Comparison of ENCODE assay signal across 8 mouse cellular contexts in the genomic region with DNA sequence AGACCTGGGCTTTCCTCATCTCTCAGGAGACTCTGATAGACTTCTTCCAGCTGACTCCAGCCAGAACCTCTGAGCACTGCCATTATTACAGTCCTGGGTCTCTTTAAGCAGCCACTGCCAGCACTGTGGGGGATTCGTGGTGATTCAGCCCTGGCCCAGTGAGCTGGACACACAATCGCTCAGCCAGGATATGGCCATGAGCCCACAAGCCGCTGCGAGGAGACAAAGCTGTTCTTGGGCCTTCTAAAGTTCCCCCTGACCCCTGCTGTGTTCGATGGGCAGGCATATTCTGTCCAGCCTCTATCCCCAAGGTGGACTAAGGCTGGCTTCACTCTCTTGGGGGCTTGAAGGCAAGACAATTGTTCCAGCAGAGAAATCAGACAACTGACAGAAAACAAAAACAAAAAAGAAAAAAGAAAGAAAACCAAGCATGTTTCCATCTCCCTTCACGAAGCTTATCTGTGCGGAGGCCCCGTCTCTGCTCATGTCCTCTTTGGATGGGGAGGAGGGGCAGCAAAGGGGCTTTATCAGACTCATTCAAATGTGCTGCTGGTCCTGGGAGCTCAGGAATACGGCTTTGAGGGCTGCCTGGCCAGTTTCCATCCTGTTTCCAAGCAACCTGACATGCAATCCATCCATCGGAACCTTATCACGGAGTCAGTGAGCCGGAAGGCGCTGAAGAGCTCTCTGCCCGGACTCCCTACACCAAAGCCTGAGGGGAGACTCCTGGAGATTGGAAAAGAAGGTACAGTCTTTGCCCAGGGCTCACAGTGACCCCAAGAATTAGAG.
DNase-seq lines count a peak whose midpoint lies in the region; ATAC-seq and TF ChIP-seq lines count a peak whose summit lies in the region.

No protein-coding gene starts in this region.

- ATAC-seq in lung, embryonic 14.5 days (ENCODE audit: insufficient read depth), result peak; percentile 77
- no peak for ATAC-seq in erythroid progenitor cell, adult 5-6 weeks (replicated peaks; ENCODE audit: low FRiP score, poor library complexity, severe bottlenecking)

- H3K4me1 ChIP-seq in lung, embryonic 14.5 days (ENCODE audit: insufficient read depth), result peaks cover 27% of the 10 kb centered on the region

- no peaks in the 10 kb centered on the region for H3K9me3 ChIP-seq in lung, embryonic 14.5 days (ENCODE audit: low read depth, low read length)

- H3K9ac ChIP-seq in lung, embryonic 14.5 days, result no peak overlapping the region

- H3K4me2 ChIP-seq in lung, embryonic 14.5 days, result peak overlapping the region; percentile 26; the same call in 1 of the 2 replicates

- no peak for TF ChIP-seq CTCF in lung, embryonic 14.5 days (IDR thresholded peaks at IDR 0.05; ENCODE audit: low read depth)

- peak; percentile 83 for DNase-seq in lung, embryonic 14.5 days
- DNase-seq in lung, postnatal 25 days (ENCODE audit: low spot score), result no peak
- DNase-seq in cerebellum, postnatal 36 days, result peak; percentile 71 to 73
- peak; percentile 71 to 80 for DNase-seq in heart, adult 9 months (ENCODE audit: low spot score in 2 of 2)
- peak; percentile 67 for DNase-seq in layer of hippocampus, adult 9-11 months
- DNase-seq in neural tube, embryonic 10.5 days (ENCODE audit: extremely low spot score, low spot score), result peak; percentile 48
- peak; percentile 74 for DNase-seq in testis, postnatal 10 days (ENCODE audit: low spot score)

- H3K27me3 ChIP-seq in lung, embryonic 14.5 days (ENCODE audit: insufficient read depth, low read length), result no peaks in the 10 kb centered on the region

- H3K27ac ChIP-seq in lung, embryonic 14.5 days (ENCODE audit: low read depth), result peak overlapping the region; percentile 42; the same call in 1 of the 2 replicates

- H3K36me3 ChIP-seq in lung, embryonic 14.5 days (ENCODE audit: insufficient read depth), result no peaks in the 10 kb centered on the region

- no peak overlapping the region for H3K4me3 ChIP-seq in lung, embryonic 14.5 days (ENCODE audit: low read depth, low read length)

- 18% methylated on average over 14 of the region's 14 CpGs for WGBS in lung, embryonic 14.5 days
